Mouse (Mus musculus) urinary bladder, postnatal 25 days (tissue): ENCODE measurements around the gene Clec16a.

ENCODE experiments used
- DNase-seq: peaks from one replicate; pipeline ENCODE4 v3.0.0; 2022; ENCODE audit warnings: low spot score

Gene Clec16a

DNA sequence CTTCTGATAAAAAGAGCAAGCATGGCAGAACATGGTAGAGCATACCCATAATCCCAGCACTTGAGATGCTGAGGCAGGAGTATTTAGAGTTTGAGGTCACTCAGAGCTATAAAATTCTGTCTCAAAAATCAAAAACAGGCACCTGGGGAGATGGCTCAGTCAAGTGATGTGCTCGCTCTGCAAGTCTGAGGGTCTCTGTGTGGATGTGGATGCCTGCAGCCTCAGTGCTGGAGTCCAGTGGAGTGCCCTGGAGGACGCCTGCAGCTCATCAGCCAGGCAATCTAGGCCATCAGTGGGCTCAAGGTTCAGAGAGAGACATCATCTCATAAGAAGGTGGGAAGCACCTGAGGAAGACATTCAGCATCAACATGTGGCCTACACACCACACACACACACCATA is 137.4 kb downstream of the Clec16a start:
- no peak for DNase-seq

DNA sequence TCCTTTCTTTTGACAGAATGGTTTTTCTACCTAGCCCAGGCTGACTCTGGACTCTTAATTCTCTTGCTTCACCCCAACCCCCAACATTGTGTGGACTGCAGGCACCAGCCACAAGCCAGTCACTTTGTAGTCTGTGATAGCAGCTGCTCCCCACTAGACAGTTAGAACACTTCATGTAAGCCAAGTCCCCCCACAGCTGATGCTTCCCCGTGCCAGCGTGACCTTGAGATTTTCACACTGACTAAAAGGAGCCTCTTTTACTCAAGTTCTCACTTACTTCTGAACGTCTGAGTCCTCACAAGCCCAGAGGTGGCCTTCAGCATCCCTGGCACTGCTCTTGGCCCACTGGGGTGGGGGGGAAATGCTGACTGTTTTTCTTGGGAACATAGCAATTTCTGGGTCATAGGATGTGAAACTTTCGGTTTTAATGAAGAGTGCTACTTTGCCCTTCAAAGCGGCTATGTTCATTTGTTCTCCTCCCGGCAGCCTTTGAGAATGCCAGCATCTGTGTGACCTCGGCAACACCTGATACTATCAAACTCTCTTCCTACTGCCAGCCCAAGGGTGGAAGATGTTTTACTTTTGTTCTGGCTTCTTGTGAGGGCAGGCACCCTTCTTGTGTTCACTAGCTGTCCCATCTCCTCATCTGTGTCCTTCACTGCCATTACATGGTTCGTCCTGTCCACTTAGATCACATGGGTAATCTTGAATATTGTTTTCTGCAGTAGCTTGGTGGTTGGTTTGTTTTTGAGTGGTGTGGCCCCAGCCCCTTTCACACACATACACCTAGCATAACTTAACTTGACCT is 138.3 kb downstream of the Clec16a start:
- no peak for DNase-seq

DNA sequence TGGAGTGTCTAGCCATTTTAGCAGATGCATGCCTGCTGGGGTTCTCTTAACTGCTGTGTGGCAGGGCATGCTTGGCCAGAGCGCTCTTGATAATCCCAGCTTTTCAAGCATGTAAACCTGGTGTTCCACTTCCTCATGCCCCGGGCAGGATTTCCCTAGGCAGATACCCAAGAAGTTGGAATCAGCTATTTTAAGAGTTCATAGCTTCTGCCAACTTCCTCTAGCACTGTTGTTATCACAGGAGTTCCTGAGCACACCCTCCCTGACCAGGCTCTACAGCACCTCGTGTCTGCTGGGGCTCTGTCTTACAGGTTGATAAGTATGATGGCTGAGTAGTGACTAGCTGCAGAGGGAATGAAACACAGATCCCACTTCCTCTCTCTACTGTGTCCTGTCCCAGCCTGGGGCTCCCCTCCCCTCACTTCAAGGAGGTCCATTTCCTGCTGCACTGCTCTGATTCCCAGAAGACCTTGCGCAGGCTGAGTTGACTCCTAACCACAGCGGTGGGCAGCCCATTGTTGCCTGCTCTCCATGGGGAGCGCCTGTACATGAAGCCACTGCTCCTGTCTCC is 144.7 kb downstream of the Clec16a start:
- DNase-seq: no peak

DNA sequence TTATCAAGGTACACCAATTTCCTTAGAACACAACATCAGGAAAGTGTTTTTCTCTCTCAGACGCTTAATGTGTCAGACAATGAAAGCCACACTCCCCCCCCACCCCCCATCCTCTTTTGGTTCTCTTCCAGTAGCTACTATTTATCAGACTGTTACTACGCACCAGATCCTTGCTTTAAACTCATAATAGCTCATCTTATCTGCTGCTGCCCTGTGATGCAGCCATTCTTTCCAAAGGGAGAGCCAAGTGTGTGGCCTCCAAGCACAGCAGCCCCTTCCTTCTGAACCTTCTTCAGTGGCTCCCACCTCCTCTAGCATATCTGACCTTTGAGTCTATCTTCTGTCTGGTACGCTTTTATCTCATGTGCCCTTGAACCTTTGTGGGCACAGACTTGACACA is 145.3 kb downstream of the Clec16a start:
- no peak for DNase-seq

DNA sequence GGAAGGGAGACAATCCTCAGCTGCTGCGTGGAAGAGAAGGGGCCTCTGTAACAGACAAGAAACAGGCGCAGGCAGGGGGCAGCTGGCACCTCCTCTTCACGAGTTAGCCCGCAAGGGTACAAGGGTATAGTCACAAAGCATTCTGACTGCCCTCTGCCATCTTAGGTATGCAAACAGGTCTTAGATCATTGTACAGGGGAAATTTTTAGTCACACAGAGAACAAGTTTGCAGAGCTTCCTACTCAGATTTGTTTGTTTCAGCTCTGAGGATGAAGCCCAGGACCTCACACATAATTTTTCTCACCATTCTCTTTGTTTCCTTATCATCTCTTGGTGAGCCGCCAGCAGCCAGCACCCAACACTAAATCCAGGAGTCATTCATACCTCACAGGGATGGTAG is 146.6 kb downstream of the Clec16a start:
- no peak for DNase-seq

DNA sequence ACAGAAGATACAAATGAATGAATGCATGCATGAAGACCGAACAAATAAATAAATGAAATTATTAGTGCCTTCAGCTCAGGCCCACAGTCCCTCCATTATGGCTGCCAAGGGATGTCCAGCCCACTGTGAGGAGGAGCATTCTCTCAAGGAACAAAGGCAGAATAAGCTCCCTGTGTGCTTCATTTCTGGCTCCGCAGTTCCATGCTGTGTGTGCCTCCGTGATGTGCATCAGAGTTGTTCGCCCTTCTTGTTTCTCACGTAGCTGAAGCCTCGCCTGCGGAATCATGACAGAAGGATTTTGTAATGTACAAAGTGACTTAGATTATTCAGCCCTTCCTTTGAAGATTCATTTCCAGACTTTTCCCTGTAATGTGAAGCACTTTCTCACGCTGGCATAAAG is 147.7 kb downstream of the Clec16a start:
- no peak for DNase-seq

DNA sequence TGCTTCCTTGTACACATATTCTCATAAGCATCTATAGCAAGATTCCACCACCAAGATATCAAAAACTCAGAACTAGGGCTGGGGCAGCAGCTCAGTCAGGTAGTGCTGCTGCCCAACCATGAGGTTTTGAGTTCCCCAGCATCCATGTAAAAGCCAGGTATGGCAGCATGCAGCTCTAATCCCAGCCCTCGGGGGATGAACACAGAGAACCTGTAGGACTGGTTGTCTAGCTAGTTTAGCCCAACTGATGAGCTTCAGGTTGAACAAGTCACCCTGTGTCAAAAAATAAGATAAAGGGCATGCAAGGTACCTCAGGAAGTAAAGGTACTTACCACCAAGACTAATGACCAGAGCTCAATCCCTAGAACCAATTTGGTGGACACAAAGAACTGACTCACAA is 148.3 kb downstream of the Clec16a start:
- no peak for DNase-seq

DNA sequence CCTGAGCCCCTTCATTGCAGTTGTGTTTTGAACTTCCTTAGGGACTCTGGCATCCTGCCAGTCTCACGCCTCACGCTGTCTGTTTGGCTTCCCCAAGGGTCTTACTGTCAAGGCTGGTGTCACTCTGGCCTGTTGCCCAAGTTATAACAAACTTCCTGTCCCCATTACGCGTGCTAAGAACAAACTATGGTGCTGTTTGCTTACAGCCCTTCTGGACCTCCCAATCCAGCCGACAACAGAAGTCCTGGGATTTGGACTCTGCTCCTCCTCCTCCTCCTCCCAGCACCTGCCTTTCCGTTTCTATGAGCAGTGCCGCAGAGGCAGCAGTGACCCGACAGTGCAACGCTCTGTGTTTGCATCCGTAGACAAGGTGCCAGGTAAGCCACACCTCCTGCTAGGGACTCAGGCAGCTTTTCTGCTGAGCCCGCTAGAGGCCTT is 149.3 kb downstream of the Clec16a start:
- DNase-seq: no peak

DNA sequence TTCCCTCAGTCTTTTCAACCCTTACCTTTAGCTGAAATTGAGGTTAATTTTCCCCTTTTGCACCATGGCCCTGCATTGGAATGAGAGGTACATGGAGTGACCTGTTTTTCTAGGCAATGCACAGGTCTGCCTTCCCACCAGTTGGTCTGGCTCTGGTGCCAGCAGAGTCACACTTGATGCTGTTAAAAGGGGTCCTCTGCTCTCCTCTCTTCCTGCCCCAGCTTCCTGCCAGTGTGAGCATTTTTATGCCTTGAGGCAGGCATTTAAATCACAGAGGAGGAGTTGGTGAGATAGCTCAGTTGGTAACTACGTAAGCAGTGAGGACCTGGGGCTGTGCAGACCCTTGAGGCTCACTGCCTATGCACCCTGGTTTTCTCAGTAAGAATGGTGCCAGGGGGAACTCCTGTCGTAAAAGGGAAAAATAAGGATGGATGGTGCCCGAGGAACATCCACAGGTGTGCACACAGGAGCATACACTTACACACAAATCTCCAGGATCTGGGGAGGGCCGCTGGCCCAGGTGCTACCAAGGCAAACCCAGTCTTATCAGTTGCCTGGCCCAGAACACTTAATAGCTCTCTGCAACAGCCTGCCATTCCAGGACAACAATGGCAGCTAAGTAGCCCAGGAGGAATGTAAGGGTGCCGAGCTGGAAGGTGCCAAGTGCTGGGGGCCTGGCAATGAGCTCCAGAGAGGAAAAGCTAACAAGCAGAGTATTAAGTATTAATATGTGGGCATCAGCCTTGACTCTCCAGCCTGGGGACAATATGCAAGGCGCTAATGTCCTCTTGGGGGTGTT is 152.9 kb downstream of the Clec16a start:
- DNase-seq: no peak

DNA sequence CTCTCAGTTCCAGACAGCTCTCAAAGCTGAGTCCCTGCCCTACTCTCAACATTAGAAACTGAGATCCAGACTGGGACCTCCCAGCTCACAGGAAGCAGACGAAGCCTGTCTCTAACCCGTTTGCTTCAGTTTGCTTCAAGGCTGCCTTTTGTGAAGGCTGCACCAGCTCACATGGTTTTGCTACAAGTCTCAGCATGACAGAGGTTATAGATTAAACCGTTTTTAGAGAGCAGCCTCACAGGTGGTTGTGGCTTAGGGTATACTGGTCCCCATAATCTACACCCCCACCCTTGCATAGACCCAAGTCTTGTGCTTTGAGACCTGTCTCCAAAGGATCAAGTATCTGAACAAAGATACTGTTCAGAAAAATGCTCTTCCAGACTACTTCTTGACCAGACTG is 154.2 kb downstream of the Clec16a start:
- no peak for DNase-seq

DNA sequence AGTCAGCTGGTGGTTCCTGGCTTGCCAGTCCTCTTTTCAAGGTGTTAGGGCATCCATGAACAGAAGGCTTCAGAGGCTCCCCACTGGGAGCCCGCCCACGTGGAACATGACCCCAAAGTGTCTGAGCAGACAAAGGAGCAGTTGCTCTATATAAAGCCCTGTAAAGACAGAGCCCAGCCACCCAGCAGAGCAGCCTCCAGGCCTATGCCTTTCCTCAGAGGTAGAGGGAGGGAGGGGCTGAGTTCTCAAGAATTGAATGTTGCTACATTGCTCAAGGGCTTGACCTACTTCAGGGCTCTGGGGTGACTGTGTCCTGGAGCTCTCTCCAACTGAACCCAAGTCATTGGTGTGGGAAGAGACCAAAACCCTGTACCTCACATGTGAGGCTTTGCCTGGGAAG is 155.0 kb downstream of the Clec16a start:
- no peak for DNase-seq

DNA sequence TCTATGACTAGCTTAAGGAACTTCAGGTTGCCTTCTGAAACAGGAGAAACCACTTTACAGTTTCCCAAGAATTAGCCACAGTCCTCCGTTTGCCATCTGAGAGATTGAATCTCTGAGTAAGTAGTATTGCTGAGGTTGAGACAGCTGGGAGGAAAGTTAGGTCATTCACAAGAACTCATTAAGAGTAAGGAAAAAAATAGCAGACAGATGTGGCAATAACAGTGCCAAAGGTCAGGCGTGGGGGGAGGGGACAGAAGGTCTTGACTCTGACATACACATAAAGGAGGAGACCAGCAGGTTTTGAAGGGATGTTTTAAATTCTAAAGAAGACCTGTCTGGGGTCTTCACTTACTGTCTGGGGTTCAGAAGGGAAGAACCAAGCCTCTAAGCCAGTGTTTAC is 157.3 kb downstream of the Clec16a start:
- no peak for DNase-seq

DNA sequence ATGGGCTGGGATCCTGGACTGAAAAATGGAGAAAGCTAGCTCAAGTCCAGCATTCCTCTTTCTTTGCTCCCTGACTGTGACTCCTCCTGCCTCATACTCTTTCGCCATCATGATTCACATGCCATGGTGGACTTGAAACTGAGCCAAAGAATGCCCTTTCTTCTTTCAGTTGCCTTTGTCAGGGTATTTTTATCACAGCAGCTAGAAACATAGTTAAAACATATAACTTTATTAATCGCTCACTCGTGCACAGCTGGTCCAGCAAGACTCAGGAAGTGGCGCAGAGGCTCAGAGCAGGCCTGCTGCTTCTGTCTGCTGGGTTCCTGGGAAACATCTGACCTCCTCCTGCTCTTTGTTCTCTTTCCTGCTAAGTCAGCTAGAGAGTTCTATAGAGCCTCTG is 158.8 kb downstream of the Clec16a start:
- no peak for DNase-seq

DNA sequence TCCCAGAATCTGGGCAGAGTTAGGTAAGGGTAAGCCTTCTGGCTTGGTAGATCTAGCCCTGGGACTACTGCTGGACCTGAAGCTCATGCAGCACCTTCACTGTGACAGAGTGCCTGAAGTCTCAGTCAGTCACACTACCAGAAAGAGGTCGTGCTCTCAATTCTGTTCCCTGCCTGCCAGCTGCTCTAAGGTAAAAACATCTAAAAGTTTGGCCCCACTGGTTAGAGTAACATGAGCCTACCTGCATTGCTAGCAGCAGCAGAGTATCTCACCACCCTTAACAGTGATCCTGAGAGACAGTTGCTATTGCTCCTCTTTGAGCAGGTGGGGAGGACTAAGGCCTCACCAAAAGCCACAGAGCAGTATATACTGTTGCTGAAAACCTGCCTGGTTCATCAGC is 160.3 kb downstream of the Clec16a start:
- no peak for DNase-seq

DNA sequence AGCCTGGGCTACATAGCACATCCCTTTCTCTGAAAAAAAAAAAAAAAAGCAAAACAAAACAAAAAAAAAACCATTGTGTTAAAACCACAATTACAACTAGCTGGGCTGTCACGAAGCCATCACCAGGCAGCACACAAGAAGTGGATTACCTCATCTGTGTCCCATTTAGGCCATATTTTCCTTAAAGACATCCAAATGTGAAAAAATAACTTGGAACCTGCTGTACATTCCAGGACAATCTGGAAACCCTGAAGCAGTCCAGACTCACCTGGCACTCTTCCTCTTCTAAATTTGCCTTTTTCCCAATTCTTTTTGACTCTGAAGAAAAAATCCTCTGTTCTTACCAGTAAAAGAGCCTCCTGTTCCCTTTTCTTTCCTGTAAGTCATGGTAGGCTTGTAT is 166.4 kb downstream of the Clec16a start:
- no peak for DNase-seq

DNA sequence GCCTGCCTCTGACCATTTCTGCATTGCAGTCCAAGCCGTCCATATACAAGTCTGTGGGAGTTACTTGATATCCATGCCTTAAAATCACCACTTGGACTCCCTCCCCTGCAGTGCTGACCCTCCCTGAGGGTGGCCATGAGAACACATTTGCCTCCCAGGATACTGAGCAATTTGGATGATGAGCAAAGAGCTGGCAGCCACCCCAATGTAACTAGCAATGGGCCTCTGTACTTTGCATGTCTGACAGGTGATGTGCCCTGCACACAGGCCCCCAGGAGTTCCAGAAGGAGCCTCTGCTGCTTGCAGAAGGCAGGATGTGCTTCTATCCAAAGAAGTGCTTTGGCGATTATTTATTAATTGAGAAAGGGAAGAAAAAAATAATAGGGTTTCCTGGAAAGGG is 167.9 kb downstream of the Clec16a start:
- DNase-seq: no peak

DNA sequence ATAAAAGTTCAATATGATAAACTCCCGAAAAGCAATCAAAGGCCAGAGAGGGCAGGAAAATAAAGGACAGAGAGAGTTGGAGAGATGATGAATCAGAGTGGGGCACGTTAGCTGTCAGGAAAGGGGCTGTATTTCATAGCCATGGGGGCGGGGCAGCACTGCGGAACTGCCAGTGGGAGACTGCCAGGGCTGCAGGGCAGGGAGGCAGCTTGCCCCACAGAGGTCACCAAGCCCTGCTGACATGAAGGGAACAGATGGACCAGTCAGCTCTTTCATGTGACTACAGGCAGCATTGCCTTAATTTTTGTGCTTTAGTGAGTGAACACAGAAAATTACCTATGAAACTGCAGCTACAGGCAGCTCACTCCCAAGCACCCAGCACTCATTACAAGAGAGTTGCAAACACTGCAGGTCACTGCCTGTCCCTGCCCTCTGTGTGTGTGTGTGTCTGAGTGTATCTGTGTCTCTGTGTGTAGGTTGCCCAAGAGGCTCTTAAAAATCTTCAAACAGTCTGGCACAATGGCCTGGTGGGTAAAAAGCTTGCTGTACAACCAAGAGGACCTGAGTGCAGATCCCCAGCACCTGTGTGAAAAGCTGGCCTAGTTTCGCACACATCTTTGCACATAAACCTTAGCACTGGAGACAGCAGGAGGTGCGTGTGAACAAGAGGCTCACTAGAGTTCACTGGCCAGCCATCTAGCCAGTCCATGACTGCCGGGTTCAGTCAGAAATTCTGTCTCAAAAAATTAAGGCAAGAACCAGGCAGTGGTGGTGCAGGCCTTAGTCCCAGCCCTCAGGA is 168.5 kb downstream of the Clec16a start:
- peak; percentile 32 for DNase-seq

DNA sequence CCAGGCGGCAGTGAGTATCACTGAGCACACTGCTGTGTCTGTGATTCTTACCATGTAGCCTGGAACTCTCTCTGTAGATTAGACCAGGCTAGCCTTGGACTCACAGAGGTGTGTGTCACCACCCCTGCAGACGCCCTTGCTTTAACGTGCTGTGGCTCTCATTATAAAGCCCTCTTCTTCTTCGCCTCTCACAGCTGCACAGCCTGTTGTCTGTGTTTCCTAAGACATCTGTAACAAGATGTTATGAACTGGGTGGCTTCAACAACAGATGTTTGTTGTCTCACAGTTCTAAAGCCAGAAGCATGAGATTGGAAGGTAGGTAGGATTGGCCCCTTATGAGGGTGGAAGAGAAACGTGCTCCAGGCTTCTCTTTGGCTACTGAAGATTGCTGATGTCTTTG is 170.1 kb downstream of the Clec16a start:
- DNase-seq: no peak

DNA sequence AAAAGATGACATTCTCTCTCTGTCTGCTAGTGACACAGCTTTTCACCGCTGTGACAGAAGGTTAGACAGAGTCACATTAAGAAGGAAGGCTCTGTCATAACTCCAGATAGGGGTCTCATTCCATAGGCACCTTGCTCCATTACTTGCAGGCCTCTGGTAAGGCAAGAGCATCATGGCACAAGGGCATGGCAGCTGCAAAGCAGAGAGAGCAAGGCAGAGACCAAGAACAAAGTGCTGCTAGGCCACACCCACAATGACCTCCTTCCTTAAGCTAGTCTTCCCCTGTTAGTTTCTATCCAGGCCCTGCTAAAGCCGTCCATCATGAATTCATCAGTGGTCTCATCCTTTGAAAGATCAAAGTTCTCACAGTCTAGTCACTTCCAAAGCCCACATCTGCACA is 170.5 kb downstream of the Clec16a start:
- no peak for DNase-seq

DNA sequence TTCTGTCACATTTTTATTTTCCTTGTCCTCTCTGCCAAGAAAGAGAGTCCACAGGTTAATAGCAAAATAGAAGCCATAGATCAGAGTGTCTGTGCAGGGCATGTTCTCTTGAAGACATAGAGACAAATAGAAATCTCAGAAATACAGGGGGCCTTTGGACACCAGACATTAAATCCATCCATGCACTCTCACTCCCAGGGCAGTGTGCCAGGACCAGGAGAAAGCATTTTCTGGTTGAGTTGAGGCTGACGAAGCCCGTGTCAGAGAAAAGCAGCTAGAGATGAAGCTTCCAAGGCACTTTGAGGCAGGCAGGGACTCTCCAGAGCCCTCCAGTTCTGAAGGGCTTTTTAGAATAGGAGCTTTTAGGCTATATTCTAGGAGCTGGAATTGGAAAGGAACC is 171.6 kb downstream of the Clec16a start:
- DNase-seq: no peak

DNA sequence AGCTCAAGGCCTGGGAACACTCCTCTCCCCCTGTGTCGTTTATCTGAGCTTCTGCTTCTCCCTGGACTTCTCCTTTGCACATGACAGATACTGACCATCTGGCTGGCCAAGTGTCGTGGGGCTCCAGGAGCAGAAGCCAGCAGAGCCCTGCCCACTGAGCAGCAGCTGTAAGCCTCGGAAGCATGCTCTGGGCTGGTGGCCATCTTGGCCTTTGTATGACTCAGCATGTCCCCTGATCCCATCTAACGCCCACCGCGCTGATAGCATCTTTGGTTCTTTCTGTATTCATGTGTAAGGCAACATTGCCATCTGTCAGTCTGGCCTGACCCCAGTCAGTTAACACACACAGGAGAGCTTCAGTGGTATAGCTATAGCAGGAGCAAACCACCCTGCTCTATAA is 174.8 kb downstream of the Clec16a start:
- no peak for DNase-seq

DNA sequence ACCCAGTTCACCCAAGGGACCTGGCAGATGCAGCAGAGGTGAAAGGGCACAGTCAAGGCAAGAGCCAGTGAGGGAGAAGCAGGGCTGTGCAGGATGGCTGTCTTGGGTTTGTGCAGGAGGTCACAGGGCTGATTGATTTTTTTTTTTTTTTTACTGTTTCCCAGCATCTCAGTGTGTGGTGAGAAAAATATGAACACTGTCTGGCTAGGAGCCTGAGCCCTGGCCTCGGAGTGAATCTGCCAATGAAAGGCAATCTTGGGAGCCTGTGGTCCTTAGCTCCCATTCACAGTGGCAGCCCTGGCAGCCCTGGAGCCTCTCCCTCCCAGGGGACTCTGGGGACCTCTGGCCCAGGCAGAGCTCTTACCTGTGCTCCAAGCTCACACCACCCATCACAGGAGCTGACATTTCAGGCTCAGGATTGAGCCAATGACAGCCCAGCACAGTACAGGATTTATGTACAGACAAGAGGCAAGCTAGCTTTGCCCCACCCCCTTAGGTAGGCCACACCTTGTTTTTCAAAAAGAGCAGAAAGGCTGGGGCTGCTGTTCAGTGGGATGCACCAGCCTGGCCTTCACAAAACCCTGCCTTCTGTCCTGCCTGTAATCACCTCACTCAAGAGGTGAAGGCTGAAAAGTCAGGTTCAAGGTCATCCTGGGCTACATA is 177.9 kb downstream of the Clec16a start:
- no peak for DNase-seq
